Mouse (Mus musculus) MEL (cell line): ENCODE measurements around the gene Rcan1. TPM values are rescaled to one million over a fixed set of nuclear protein-coding genes. Genes with fewer than 3 reads are reported as not detected.

ENCODE experiments used
- DNase-seq: peaks from one replicate; pipeline ENCODE4 v3.0.0; 2011; ENCODE audit warnings: low read depth, low spot score
- H3K27ac ChIP-seq: 2 replicates; pipeline ENCODE4 v1.5.1; 2012; ENCODE audit warnings: low read depth, mild to moderate bottlenecking, control low read depth, low read length, moderate library complexity; ENCODE audit not compliant: control insufficient read depth
- H3K27me3 ChIP-seq, 2 experiments: fragments of 150-350 bp in 1 of 2; sonication (generic) in 1 of 2; 2 replicates each; pipeline ENCODE4 v1.6.1; 2012; ENCODE audit warnings: low read length in 2 of 2, mild to moderate bottlenecking in 2 of 2, improper control_type of control experiment in 1 of 2, moderate library complexity in 1 of 2; ENCODE audit not compliant: insufficient read depth in 2 of 2, control insufficient read depth in 1 of 2
- H3K36me3 ChIP-seq, 2 experiments: 2 replicates each; pipeline ENCODE4 v1.6.1; 2012 to 2014; ENCODE audit warnings: low read length in 2 of 2, improper control_type of control experiment in 1 of 2, inconsistent platforms in 1 of 2, mild to moderate bottlenecking in 1 of 2; ENCODE audit not compliant: insufficient read depth in 2 of 2, control insufficient read depth in 1 of 2
- H3K4me1 ChIP-seq, 2 experiments: fragments of 150-350 bp in 1 of 2; sonication (generic) in 1 of 2; 2 replicates each; pipeline ENCODE4 v1.6.1; 2012; ENCODE audit warnings: low read length in 2 of 2, improper control_type of control experiment in 1 of 2, mild to moderate bottlenecking in 1 of 2; ENCODE audit not compliant: insufficient read depth in 2 of 2, control insufficient read depth in 1 of 2
- H3K4me3 ChIP-seq, 2 experiments: fragments of 150-350 bp in 1 of 2; sonication (generic) in 1 of 2; 2 replicates each; pipeline ENCODE4 v1.5.1; 2012; ENCODE audit warnings: low read depth in 2 of 2, low read length in 2 of 2, mild to moderate bottlenecking in 2 of 2, moderate library complexity in 2 of 2, control low read depth in 1 of 2, improper control_type of control experiment in 1 of 2; ENCODE audit not compliant: control insufficient read depth in 1 of 2, insufficient read depth in 1 of 2
- H3K79me2 ChIP-seq: 2 replicates; pipeline ENCODE4 v1.6.1; 2012; ENCODE audit warnings: mild to moderate bottlenecking, low read length, moderate library complexity; ENCODE audit not compliant: control insufficient read depth, poor library complexity, insufficient read depth
- H3K9ac ChIP-seq: 2 replicates; pipeline ENCODE4 v1.6.1; 2012; ENCODE audit warnings: low read depth, mild to moderate bottlenecking, control low read depth, low read length, moderate library complexity; ENCODE audit not compliant: control insufficient read depth, poor library complexity, severe bottlenecking
- H3K9me3 ChIP-seq: fragments of 150-350 bp; sonication (generic); replicated peaks from 2 replicates; pipeline ENCODE4 v1.6.1; 2012; ENCODE audit warnings: mild to moderate bottlenecking, low read length, improper control_type of control experiment, moderate library complexity; ENCODE audit not compliant: insufficient read depth
- CTCF ChIP-seq, 3 experiments: IDR thresholded peaks in 2 of 3; conservative IDR thresholded peaks in 1 of 3; 2 replicates each; pipeline ENCODE4 v1.5.1; 2011 to 2012; ENCODE audit warnings: low read length in 3 of 3, low read depth in 2 of 3, mild to moderate bottlenecking in 2 of 3, improper control_type of control experiment in 1 of 3, inconsistent platforms in 1 of 3, mixed read lengths in 1 of 3, moderate library complexity in 1 of 3; ENCODE audit not compliant: control insufficient read depth in 1 of 3, insufficient read depth in 1 of 3, poor library complexity in 1 of 3, severe bottlenecking in 1 of 3
- EP300 ChIP-seq, 2 experiments: IDR thresholded peaks; 2 replicates each; pipeline ENCODE4 v1.6.1; 2011; ENCODE audit warnings: improper control_type of control experiment in 2 of 2, low read length in 2 of 2, low read depth in 1 of 2, mild to moderate bottlenecking in 1 of 2
- ETS1 ChIP-seq: IDR thresholded peaks from 2 replicates; pipeline ENCODE4 v1.6.1; 2012; ENCODE audit warnings: low read depth, mild to moderate bottlenecking, inconsistent platforms, low read length, improper control_type of control experiment, moderate library complexity
- GABPA ChIP-seq: IDR thresholded peaks from 2 replicates; pipeline ENCODE4 v1.6.1; 2012; ENCODE audit warnings: low read depth, mild to moderate bottlenecking, inconsistent platforms, low read length, improper control_type of control experiment, moderate library complexity
- GATA1 ChIP-seq: IDR thresholded peaks from 2 replicates; pipeline ENCODE4 v1.6.1; 2011; ENCODE audit warnings: low read depth, low read length, improper control_type of control experiment
- KAT2A ChIP-seq: conservative IDR thresholded peaks from 2 replicates; pipeline ENCODE4 v1.6.1; 2012; ENCODE audit warnings: low read depth, low read length, improper control_type of control experiment, inconsistent platforms
- MAX ChIP-seq: IDR thresholded peaks from 2 replicates; pipeline ENCODE4 v1.6.1; 2011; ENCODE audit warnings: low read length, improper control_type of control experiment
- MAZ ChIP-seq: IDR thresholded peaks from 2 replicates; pipeline ENCODE4 v1.6.1; 2012; ENCODE audit warnings: low read depth, mild to moderate bottlenecking, inconsistent platforms, low read length, improper control_type of control experiment
- MEF2A ChIP-seq: IDR thresholded peaks from 2 replicates; pipeline ENCODE4 v1.6.1; 2014; ENCODE audit warnings: low read depth, mild to moderate bottlenecking, inconsistent platforms, low read length, improper control_type of control experiment; ENCODE audit not compliant: poor library complexity, insufficient replicate concordance, severe bottlenecking; ENCODE audit errors: extremely low read depth
- MYB ChIP-seq: IDR thresholded peaks from 2 replicates; pipeline ENCODE4 v1.6.1; 2011; ENCODE audit warnings: mild to moderate bottlenecking, low read depth, low read length, improper control_type of control experiment
- NELFE ChIP-seq: IDR thresholded peaks from 2 replicates; pipeline ENCODE4 v1.6.1; 2011; ENCODE audit warnings: low read depth, low read length, improper control_type of control experiment
- NRF1 ChIP-seq: IDR thresholded peaks from 2 replicates; pipeline ENCODE4 v1.6.1; 2014; ENCODE audit warnings: low read depth, mild to moderate bottlenecking, inconsistent platforms, low read length, improper control_type of control experiment, moderate library complexity; ENCODE audit not compliant: poor library complexity, insufficient read depth, severe bottlenecking
- RAD21 ChIP-seq: IDR thresholded peaks from 2 replicates; pipeline ENCODE4 v1.6.1; 2011; ENCODE audit warnings: mild to moderate bottlenecking, low read depth, low read length, improper control_type of control experiment
- RCOR1 ChIP-seq: IDR thresholded peaks from 2 replicates; pipeline ENCODE4 v1.6.1; 2012; ENCODE audit warnings: low read depth, mild to moderate bottlenecking, inconsistent platforms, low read length, improper control_type of control experiment
- TBP ChIP-seq: IDR thresholded peaks from 2 replicates; pipeline ENCODE4 v1.8.0; 2011; ENCODE audit warnings: low read depth, low read length, improper control_type of control experiment
- UBTF ChIP-seq: IDR thresholded peaks from 2 replicates; pipeline ENCODE4 v1.6.1; 2012; ENCODE audit warnings: low read depth, mild to moderate bottlenecking, inconsistent platforms, low read length, improper control_type of control experiment, moderate library complexity, borderline replicate concordance; ENCODE audit not compliant: insufficient read depth
- USF1 ChIP-seq: IDR thresholded peaks from 2 replicates; pipeline ENCODE4 v1.6.1; 2014; ENCODE audit warnings: low read depth, mild to moderate bottlenecking, inconsistent platforms, low read length, improper control_type of control experiment, moderate library complexity
- ZC3H11A ChIP-seq: IDR thresholded peaks from 2 replicates; pipeline ENCODE4 v1.6.1; 2012; ENCODE audit warnings: low read depth, mild to moderate bottlenecking, inconsistent platforms, low read length, improper control_type of control experiment
- ZKSCAN1 ChIP-seq: IDR thresholded peaks from 2 replicates; pipeline ENCODE4 v1.6.1; 2012; ENCODE audit warnings: low read depth, mild to moderate bottlenecking, inconsistent platforms, low read length, improper control_type of control experiment, moderate library complexity
- ZMIZ1 ChIP-seq: IDR thresholded peaks from 2 replicates; pipeline ENCODE4 v1.6.1; 2012; ENCODE audit warnings: low read depth, mild to moderate bottlenecking, inconsistent platforms, low read length, improper control_type of control experiment, moderate library complexity
- ZNF384 ChIP-seq: IDR thresholded peaks from 2 replicates; pipeline ENCODE4 v1.6.1; 2012; ENCODE audit warnings: low read depth, mild to moderate bottlenecking, inconsistent platforms, low read length, improper control_type of control experiment
- polyA plus RNA-seq, 2 experiments: library from polyadenylated mRNA; stranded (reverse) in 1 of 2; unstranded in 1 of 2; fragments of >175 nt in 1 of 2; fragments of >200 nt in 1 of 2; gene quantifications; 2 replicates each; pipeline versions ENCODE4 v1.2.1 to v1.2.4; 2012; ENCODE audit warnings: low replicate concordance in 2 of 2, low read depth in 1 of 2; ENCODE audit not compliant: insufficient read length in 2 of 2, insufficient read depth in 1 of 2, missing spikeins in 1 of 2
- total RNA-seq: library from RNA; depleted of rRNA; stranded (reverse); fragments of 300-350 nt; gene quantifications from 2 replicates; pipeline ENCODE4 v1.2.3, GENCODE M21; 2012

The Rcan1 gene
- total and polyA plus RNA-seq, 3 experiments = 9.5 to 14.6 TPM; not detected in 1

- Histone ChIP-seq H3K27ac (no peak overlapping the region), H3K9me3 (no peaks in the 10 kb centered on the region), H3K4me3 (no peak overlapping the region)
- DNase-seq = no peak
- TF ChIP-seq RCOR1 (no peak), EP300 (IDR thresholded peaks at IDR 0.05; ENCODE audit: low read depth in 1 of 2, low read length in 2 of 2) (no peak), MEF2A (no peak), MAZ (no peak), ZNF384 (no peak), MAX (no peak), MYB (no peak), RAD21 (no peak), NELFE (no peak), ZMIZ1 (no peak), USF1 (no peak), ZKSCAN1 (no peak), ETS1 (no peak), NRF1 (no peak), GABPA (no peak), KAT2A (no peak), CTCF (IDR thresholded peaks at IDR 0.05 in 2 of 3, conservative IDR thresholded peaks at IDR 0.05 in 1 of 3; ENCODE audit: control insufficient read depth in 1 of 3, insufficient read depth in 1 of 3, low read depth in 2 of 3, low read length in 3 of 3, poor library complexity in 1 of 3, severe bottlenecking in 1 of 3) (no peak), UBTF (no peak), GATA1 (no peak), TBP (no peak)
- TF ChIP-seq, all 39 proteins: peak for 0
- no peaks in the 10 kb centered on the region for H3K27me3 ChIP-seq
- H3K79me2 ChIP-seq = no peaks in the 10 kb centered on the region
- no peak overlapping the region for H3K9ac ChIP-seq
- H3K4me1 ChIP-seq = no peaks in the 10 kb centered on the region
- H3K36me3 ChIP-seq = no peaks in the 10 kb centered on the region
These were observed 69.5 kb downstream of the Rcan1 start for GRCm38 (mm10) chr16:92401206-92401605.

GRCm38 (mm10) chr16:92399490-92400458, 70.9 kb downstream of the Rcan1 start:
- Histone ChIP-seq H3K4me3 (no peak overlapping the region), H3K27me3 (no peaks in the 10 kb centered on the region)

More at GRCm38 (mm10) chr16:92399490-92400458, 70.9 kb downstream of the Rcan1 start:
- H3K79me2 ChIP-seq = no peaks in the 10 kb centered on the region
- H3K9ac ChIP-seq = no peak overlapping the region
- no peaks in the 10 kb centered on the region for H3K4me1 ChIP-seq
- no peak for DNase-seq
- H3K27ac ChIP-seq = no peak overlapping the region
- H3K36me3 ChIP-seq = no peaks in the 10 kb centered on the region
- H3K9me3 ChIP-seq = no peaks in the 10 kb centered on the region
- TF ChIP-seq ZC3H11A (no peak), ZMIZ1 (no peak), MAX (no peak)
